Mouse (Mus musculus) kidney, embryonic 16.5 days (tissue): ENCODE results near the gene Ogt. TPM values are rescaled to one million over a fixed set of nuclear protein-coding genes. Genes with fewer than 3 reads are reported as not detected.

Experiments
- ATAC-seq: fragments of 200-750 bp; cut with Nextera tagmentation; 2 replicates; pipeline ENCODE4 v1.8.0; 2017; ENCODE audit warnings: moderate TSS enrichment; ENCODE audit not compliant: low FRiP score, low TSS enrichment
- H3K27ac ChIP-seq: fragments of 300-500 bp; sonication (generic); 2 replicates; pipeline ENCODE4 v1.5.1; 2014; ENCODE audit warnings: low read length
- H3K27me3 ChIP-seq: fragments of 300-500 bp; sonication (generic); 2 replicates; pipeline ENCODE4 v1.6.1; 2014; ENCODE audit warnings: low read length, control low read depth, mixed read lengths; ENCODE audit not compliant: insufficient read depth
- H3K36me3 ChIP-seq: fragments of 300-500 bp; sonication (generic); 2 replicates; pipeline ENCODE4 v1.6.1; 2014; ENCODE audit warnings: low read length, control low read depth, mixed read lengths; ENCODE audit not compliant: insufficient read depth
- H3K4me1 ChIP-seq: fragments of 300-500 bp; sonication (generic); 2 replicates; pipeline ENCODE4 v1.6.1; 2014; ENCODE audit warnings: low read length, control low read depth, mixed read lengths; ENCODE audit not compliant: insufficient read depth
- H3K4me2 ChIP-seq: fragments of 300-500 bp; sonication (generic); replicated peaks from 2 replicates; pipeline ENCODE4 v1.6.1; 2014; ENCODE audit warnings: low read depth, low read length
- H3K4me3 ChIP-seq: fragments of 300-500 bp; sonication (generic); 2 replicates; pipeline ENCODE4 v1.5.1; 2014; ENCODE audit warnings: mild to moderate bottlenecking, low read length
- H3K9ac ChIP-seq: fragments of 300-500 bp; sonication (generic); replicated peaks from 2 replicates; pipeline ENCODE4 v1.6.1; 2014; ENCODE audit warnings: low read length
- H3K9me3 ChIP-seq: fragments of 300-500 bp; sonication (generic); 2 replicates; pipeline ENCODE4 v1.6.1; 2016; ENCODE audit warnings: low read length, control low read depth
- WGBS: fragments of 180-500 bp; shearing (Covaris S2); extraction: QIAGEN DNeasy Blood & Tissue Kit; methylation state at CpG from one replicate; pipeline ENCODE4 v1.1.7; 2014; 5-methylcytosine and 5-hydroxymethylcytosine counted together
- polyA plus RNA-seq: library from polyadenylated mRNA; unstranded; fragments of >200 nt; fragmentation: Nextera tagmentation; extraction: Ambion mirVana; gene quantifications from 2 replicates; pipeline ENCODE4 v1.2.1, GENCODE M21; 2015

Ogt gene
- polyA plus RNA-seq, result 159 and 180 TPM in 2 replicates

GRCm38 (mm10) chrX:101639741-101640166, at the start of gene Ogt:
Ogt (plus strand) TSS chrX:101640060.
- 21% methylated on average over 24 of the region's 24 CpGs for WGBS

GRCm38 (mm10) chrX:101616183-101616582, 23.7 kb upstream of the Ogt start:
- H3K27me3 ChIP-seq, result peaks cover 3% of the 10 kb centered on the region; the same call in 1 of the 2 replicates
- H3K27ac ChIP-seq, result no peak overlapping the region
- WGBS, result 85% methylated on average over 3 of the region's 3 CpGs
- no peak overlapping the region for H3K4me3 ChIP-seq
- no peak for ATAC-seq
- H3K36me3 ChIP-seq, result no peaks in the 10 kb centered on the region
- H3K9me3 ChIP-seq, result no peaks in the 10 kb centered on the region
- H3K9ac ChIP-seq, result no peak overlapping the region
- no peaks in the 10 kb centered on the region for H3K4me1 ChIP-seq
- H3K4me2 ChIP-seq, result no peak overlapping the region

More at GRCm38 (mm10) chrX:101639741-101640166, at the start of gene Ogt:
- Histone ChIP-seq H3K4me1 (0 out of 2 replicates have a peak, but pooled peaks cover 4% of the 10 kb centered on the region), H3K36me3 (peaks cover 3% of the 10 kb centered on the region; the same call in 1 of the 2 replicates), H3K4me2 (peak within 1 kb of the TSS; percentile 62), H3K27me3 (peaks cover 27% of the 10 kb centered on the region; the same call in 1 of the 2 replicates), H3K9me3 (no peaks in the 10 kb centered on the region), H3K4me3 (peak within 1 kb of the TSS; percentile 79), H3K27ac (peak within 1 kb of the TSS; percentile 85), H3K9ac (peak within 1 kb of the TSS; percentile 91)
- ATAC-seq, result peak; percentile 96

- ATAC-seq, result no peak
- Histone ChIP-seq H3K27me3 (no peaks in the 10 kb centered on the region; the same call in 1 of the 2 replicates), H3K4me1 (no peaks in the 10 kb centered on the region), H3K4me3 (no peak overlapping the region), H3K36me3 (no peaks in the 10 kb centered on the region), H3K27ac (no peak overlapping the region), H3K9ac (no peak overlapping the region), H3K4me2 (no peak overlapping the region), H3K9me3 (no peaks in the 10 kb centered on the region)
- 66% methylated on average over 9 of the region's 10 CpGs for WGBS
Measured at GRCm38 (mm10) chrX:101617889-101618288, 22.0 kb upstream of the Ogt start.

GRCm38 (mm10) chrX:101620317-101620716, 19.5 kb upstream of the Ogt start:
- WGBS, result 65% methylated on average over 6 of the region's 6 CpGs
- no peak overlapping the region for H3K9ac ChIP-seq
- H3K27ac ChIP-seq, result no peak overlapping the region
- H3K4me1 ChIP-seq, result no peaks in the 10 kb centered on the region
- H3K4me3 ChIP-seq, result no peak overlapping the region
- H3K36me3 ChIP-seq, result no peaks in the 10 kb centered on the region
- ATAC-seq, result no peak
- H3K4me2 ChIP-seq, result no peak overlapping the region
- no peaks in the 10 kb centered on the region for H3K27me3 ChIP-seq
- no peaks in the 10 kb centered on the region for H3K9me3 ChIP-seq

- Histone ChIP-seq H3K9me3 (no peaks in the 10 kb centered on the region), H3K27me3 (no peaks in the 10 kb centered on the region), H3K4me2 (no peak overlapping the region), H3K9ac (no peak overlapping the region), H3K4me1 (no peaks in the 10 kb centered on the region), H3K27ac (no peak overlapping the region), H3K36me3 (no peaks in the 10 kb centered on the region), H3K4me3 (no peak overlapping the region)
- no peak for ATAC-seq
- WGBS, result 57% methylated on average over 3 of the region's 3 CpGs
Measured at GRCm38 (mm10) chrX:101622539-101622938, 17.3 kb upstream of the Ogt start.

GRCm38 (mm10) chrX:101636821-101637525, 2.9 kb upstream of the Ogt start:
- no peak overlapping the region for H3K4me3 ChIP-seq
- H3K9ac ChIP-seq, result no peak overlapping the region
- no peaks in the 10 kb centered on the region for H3K9me3 ChIP-seq
- no peak for ATAC-seq
- no peak overlapping the region for H3K4me2 ChIP-seq
- no peak overlapping the region for H3K27ac ChIP-seq
- no peaks in the 10 kb centered on the region for H3K36me3 ChIP-seq
- H3K4me1 ChIP-seq, result no peaks in the 10 kb centered on the region
- peaks cover 25% of the 10 kb centered on the region; the same call in 1 of the 2 replicates for H3K27me3 ChIP-seq
- 38% methylated on average over 8 of the region's 9 CpGs for WGBS

GRCm38 (mm10) chrX:101638856-101639255, 1.0 kb upstream of the Ogt start:
- 30% methylated on average over 3 of the region's 3 CpGs for WGBS
- Histone ChIP-seq H3K27ac (no peak overlapping the region; the same call in 1 of the 2 replicates), H3K27me3 (peaks cover 27% of the 10 kb centered on the region; the same call in 1 of the 2 replicates), H3K9ac (no peak overlapping the region), H3K4me1 (0 out of 2 replicates have a peak, but pooled peaks cover 4% of the 10 kb centered on the region), H3K4me3 (peak overlapping the region; percentile 79; the same call in 1 of the 2 replicates), H3K36me3 (peaks cover 2% of the 10 kb centered on the region; the same call in 1 of the 2 replicates), H3K9me3 (no peaks in the 10 kb centered on the region), H3K4me2 (peak overlapping the region; percentile 55; the same call in 1 of the 2 replicates)
- no peak for ATAC-seq

- no peak for ATAC-seq
- 24% methylated on average over 13 of the region's 13 CpGs for WGBS
- H3K27ac ChIP-seq, result peak overlapping the region; percentile 71; the same call in 1 of the 2 replicates
Measured at GRCm38 (mm10) chrX:101639306-101639705, 554 bp upstream of the Ogt start.

GRCm38 (mm10) chrX:101640194-101641160, 617 bp downstream of the Ogt start:
- no peaks in the 10 kb centered on the region for H3K9me3 ChIP-seq
- peaks cover 27% of the 10 kb centered on the region; the same call in 1 of the 2 replicates for H3K27me3 ChIP-seq
- 25% methylated on average over 45 of the region's 45 CpGs for WGBS
- H3K27ac ChIP-seq, result peak overlapping the region; percentile 85
- H3K4me3 ChIP-seq, result peak overlapping the region; percentile 79
- ATAC-seq, result peak; percentile 35; the same call in 1 of the 2 replicates
- H3K36me3 ChIP-seq, result peaks cover 6% of the 10 kb centered on the region; the same call in 1 of the 2 replicates
- H3K4me1 ChIP-seq, result 0 out of 2 replicates have a peak, but pooled peaks cover 4% of the 10 kb centered on the region
- H3K9ac ChIP-seq, result peak overlapping the region; percentile 91
- H3K4me2 ChIP-seq, result peak overlapping the region; percentile 62

More at GRCm38 (mm10) chrX:101639306-101639705, 554 bp upstream of the Ogt start:
- Histone ChIP-seq H3K4me3 (peak overlapping the region; percentile 79), H3K9me3 (no peaks in the 10 kb centered on the region), H3K4me2 (peak overlapping the region; percentile 55), H3K36me3 (peaks cover 3% of the 10 kb centered on the region; the same call in 1 of the 2 replicates), H3K9ac (peak overlapping the region; percentile 61), H3K27me3 (peaks cover 27% of the 10 kb centered on the region; the same call in 1 of the 2 replicates), H3K4me1 (0 out of 2 replicates have a peak, but pooled peaks cover 4% of the 10 kb centered on the region)
